Mouse (Mus musculus) E14TG2a.4 (cell line): Measurements from ENCODE around the gene Golt1b.

Source experiments
- H3K27me3 ChIP-seq: 2 replicates; pipeline ENCODE4 v1.6.1; 2014; ENCODE audit warnings: low read length, control low read depth; ENCODE audit not compliant: insufficient read depth
- H3K36me3 ChIP-seq: 2 replicates; pipeline ENCODE4 v1.6.1; 2014; ENCODE audit warnings: low read length, control low read depth; ENCODE audit not compliant: insufficient read depth
- H3K4me1 ChIP-seq: replicated peaks from 2 replicates; pipeline ENCODE4 v1.6.1; 2014; ENCODE audit warnings: low read depth, low read length, control low read depth
- H3K4me3 ChIP-seq: replicated peaks from 2 replicates; pipeline ENCODE4 v1.5.1; 2014; ENCODE audit warnings: mild to moderate bottlenecking, low read length
- H3K9me3 ChIP-seq: 2 replicates; pipeline ENCODE4 v1.6.1; 2014; ENCODE audit warnings: low read length, control low read depth
- CTCF ChIP-seq: conservative IDR thresholded peaks from 2 replicates; pipeline ENCODE4 v1.5.1; 2014; ENCODE audit warnings: low read length
- NANOG ChIP-seq: IDR thresholded peaks from 2 replicates; pipeline ENCODE4 v1.6.1; 2014; ENCODE audit warnings: borderline replicate concordance, low read length, mixed read lengths
- POU5F1 ChIP-seq: IDR thresholded peaks from 2 replicates; pipeline ENCODE4 v1.6.1; 2014; ENCODE audit warnings: low read length, borderline replicate concordance

Gene Golt1b

GRCm38 (mm10) chr6:142394669-142395068 lies 7.6 kb downstream of the Golt1b start:
- Histone ChIP-seq H3K36me3 (peaks cover 56% of the 10 kb centered on the region), H3K27me3 (no peaks in the 10 kb centered on the region), H3K4me1 (peaks cover 25% of the 10 kb centered on the region), H3K9me3 (no peaks in the 10 kb centered on the region), H3K4me3 (no peak overlapping the region)
- TF ChIP-seq CTCF (no peak), POU5F1 (no peak), NANOG (no peak)

DNA sequence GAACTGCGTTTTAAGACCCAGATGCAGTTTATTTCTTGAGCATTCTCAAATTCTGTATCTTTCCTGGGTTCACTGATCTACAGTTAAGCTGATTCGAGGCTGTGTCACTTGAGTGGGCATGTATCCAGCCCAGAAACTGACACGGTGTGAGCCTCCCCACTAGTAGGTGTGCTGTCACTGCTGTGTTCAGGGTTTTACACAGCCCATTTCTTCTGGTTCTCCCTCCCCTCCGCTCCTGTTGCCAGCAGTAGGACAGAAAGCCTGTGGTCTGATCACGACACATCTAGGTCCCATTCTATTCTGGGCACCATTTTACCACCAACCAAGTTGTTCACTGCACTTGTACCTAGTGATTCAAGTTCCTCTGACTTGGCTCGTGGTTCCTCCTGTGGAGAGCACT lies 8.7 kb downstream of the Golt1b start:
- Histone ChIP-seq H3K9me3 (no peaks in the 10 kb centered on the region), H3K4me3 (no peak overlapping the region), H3K27me3 (no peaks in the 10 kb centered on the region), H3K4me1 (peaks cover 16% of the 10 kb centered on the region), H3K36me3 (peaks cover 60% of the 10 kb centered on the region)
- TF ChIP-seq CTCF (no peak), NANOG (no peak), POU5F1 (no peak)

DNA sequence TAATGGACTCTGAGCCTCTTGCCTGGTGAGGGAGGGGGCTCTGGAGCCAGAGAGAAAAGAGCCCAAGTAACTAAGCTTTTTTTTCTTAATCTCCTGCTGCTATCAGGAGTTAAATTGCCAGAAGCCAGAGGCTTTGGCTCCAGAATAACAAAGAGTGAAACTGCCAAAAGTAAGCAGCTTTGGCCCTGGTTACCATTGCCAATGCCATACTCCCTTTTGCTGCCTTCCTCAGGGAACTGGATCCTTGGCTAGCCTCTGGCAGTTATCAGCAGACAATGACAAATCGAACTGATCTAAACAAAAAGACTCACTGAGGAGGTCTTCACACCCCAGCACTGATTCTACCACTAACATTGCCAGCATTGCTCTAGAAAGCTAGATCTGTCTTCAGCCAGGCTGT lies 24.1 kb downstream of the Golt1b start:
- peaks cover 28% of the 10 kb centered on the region for H3K27me3 ChIP-seq
- peaks cover 12% of the 10 kb centered on the region for H3K4me1 ChIP-seq
- TF ChIP-seq POU5F1 (no peak), NANOG (no peak), CTCF (no peak)
- no peaks in the 10 kb centered on the region for H3K9me3 ChIP-seq
- no peaks in the 10 kb centered on the region for H3K36me3 ChIP-seq
- no peak overlapping the region for H3K4me3 ChIP-seq

GRCm38 (mm10) chr6:142412906-142413491 lies 26.0 kb downstream of the Golt1b start, which contains the start of gene Spx:
Spx (plus strand) TSS chr6:142413441.
- Histone ChIP-seq H3K27me3 (peaks cover 30% of the 10 kb centered on the region), H3K36me3 (no peaks in the 10 kb centered on the region), H3K4me3 (peak within 1 kb of the TSS; percentile 57), H3K4me1 (peaks cover 12% of the 10 kb centered on the region), H3K9me3 (no peaks in the 10 kb centered on the region)
- TF ChIP-seq POU5F1 (no peak), CTCF (no peak), NANOG (no peak)

- TF ChIP-seq POU5F1 = no peak
- no peak for TF ChIP-seq NANOG
- no peak for TF ChIP-seq CTCF
- H3K9me3 ChIP-seq = no peaks in the 10 kb centered on the region
- no peaks in the 10 kb centered on the region for H3K36me3 ChIP-seq
- peaks cover 30% of the 10 kb centered on the region for H3K27me3 ChIP-seq
- peaks cover 12% of the 10 kb centered on the region for H3K4me1 ChIP-seq
- H3K4me3 ChIP-seq = peak overlapping the region; percentile 57
Measured at GRCm38 (mm10) chr6:142413845-142414244, 26.8 kb downstream of the Golt1b start.

DNA sequence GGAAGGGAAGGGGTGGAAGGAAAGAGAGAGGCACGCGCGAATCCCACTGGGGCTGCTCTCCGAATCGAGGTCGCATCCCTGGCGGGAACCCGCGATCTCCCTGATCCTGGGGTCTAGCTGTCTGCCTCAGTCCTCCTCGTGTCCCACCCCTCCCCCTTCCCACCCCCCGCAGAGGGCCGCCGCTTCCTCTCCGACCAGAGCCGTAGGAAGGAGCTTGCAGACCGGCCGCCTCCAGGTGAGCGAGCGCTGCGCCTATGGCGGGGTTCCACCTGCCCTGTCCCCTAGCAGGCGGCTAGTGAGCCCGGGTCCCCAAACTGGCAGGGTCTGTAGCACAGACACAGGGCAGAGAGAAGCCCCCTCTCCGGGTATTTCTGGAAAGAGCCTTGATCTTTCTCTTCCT lies 27.6 kb downstream of the Golt1b start:
- Histone ChIP-seq H3K36me3 (no peaks in the 10 kb centered on the region), H3K4me1 (peaks cover 12% of the 10 kb centered on the region), H3K9me3 (no peaks in the 10 kb centered on the region), H3K27me3 (peaks cover 30% of the 10 kb centered on the region), H3K4me3 (peak overlapping the region; percentile 57)
- TF ChIP-seq NANOG (no peak), POU5F1 (no peak), CTCF (no peak)

DNA sequence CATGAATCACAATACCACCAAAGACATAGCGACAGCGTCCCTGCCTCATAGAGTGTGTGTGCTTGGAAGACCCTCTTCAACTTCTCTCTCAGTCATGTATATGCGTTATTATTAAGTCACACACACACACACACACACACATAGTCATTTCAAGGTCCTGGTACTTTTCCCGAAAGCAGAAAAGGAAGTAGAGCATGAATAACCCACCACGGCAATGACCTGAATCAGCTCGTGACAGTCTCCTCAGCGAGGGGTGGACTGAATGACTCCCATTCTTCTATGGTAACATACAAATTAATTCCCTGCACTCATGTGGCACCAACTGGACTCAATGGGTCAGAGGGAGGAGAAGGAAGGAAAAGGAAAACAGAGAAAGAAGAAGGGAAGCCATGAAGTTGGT lies 38.0 kb downstream of the Golt1b start:
- TF ChIP-seq POU5F1 (no peak), NANOG (no peak), CTCF (no peak)
- no peaks in the 10 kb centered on the region for H3K27me3 ChIP-seq
- no peaks in the 10 kb centered on the region for H3K9me3 ChIP-seq

DNA sequence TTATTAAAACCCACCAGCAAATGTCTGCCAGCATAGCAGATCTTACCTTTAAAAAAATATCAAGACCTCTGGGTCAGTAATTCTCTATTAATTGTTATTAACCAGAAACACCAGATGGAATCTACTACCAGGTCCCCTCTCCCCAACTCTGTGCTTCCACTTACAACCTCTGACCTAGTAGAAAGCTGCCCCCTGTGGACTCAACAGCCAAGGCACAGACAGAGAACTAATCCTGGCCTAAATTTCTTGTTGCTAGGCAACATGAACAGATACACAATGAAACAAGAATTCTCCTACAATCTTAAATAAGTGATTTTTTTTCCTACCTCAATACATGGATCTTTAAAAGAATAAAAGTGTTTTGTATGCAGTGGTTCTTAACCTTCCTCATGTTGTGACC lies 42.1 kb downstream of the Golt1b start:
- no peaks in the 10 kb centered on the region for H3K4me1 ChIP-seq
- H3K4me3 ChIP-seq = no peak overlapping the region
- peaks cover 7% of the 10 kb centered on the region; the same call in 1 of the 2 replicates for H3K27me3 ChIP-seq
- no peaks in the 10 kb centered on the region for H3K36me3 ChIP-seq
- no peaks in the 10 kb centered on the region for H3K9me3 ChIP-seq
- TF ChIP-seq POU5F1 = no peak
- no peak for TF ChIP-seq NANOG
- no peak for TF ChIP-seq CTCF

More for the DNA sequence above, 38.0 kb downstream of the Golt1b start:
- H3K4me1 ChIP-seq = no peaks in the 10 kb centered on the region
- no peaks in the 10 kb centered on the region for H3K36me3 ChIP-seq
- no peak overlapping the region for H3K4me3 ChIP-seq

DNA sequence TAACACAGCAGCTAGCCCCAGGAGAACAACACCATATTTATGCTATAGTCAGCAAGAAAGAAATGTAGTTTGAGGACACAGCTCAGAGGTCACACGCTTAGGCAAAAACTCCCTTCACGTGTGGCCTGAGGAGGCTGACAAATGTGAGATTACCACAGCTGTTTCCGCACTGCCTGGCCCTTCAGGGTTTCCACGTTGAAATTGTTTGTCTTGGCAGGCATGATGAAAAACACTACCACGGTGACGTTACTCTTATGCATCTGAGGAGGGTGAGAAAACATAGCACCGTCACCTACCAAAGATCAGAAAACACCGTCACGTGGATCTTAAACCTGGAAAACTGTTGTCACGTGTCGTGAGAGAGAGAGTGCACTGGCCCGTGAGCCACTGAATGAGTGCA lies 64.4 kb downstream of the Golt1b start:
- TF ChIP-seq POU5F1 (no peak), NANOG (no peak), CTCF (no peak)
- Histone ChIP-seq H3K27me3 (0 out of 2 replicates have a peak, but pooled peaks cover 4% of the 10 kb centered on the region), H3K4me3 (no peak overlapping the region), H3K4me1 (peaks cover 4% of the 10 kb centered on the region; the same call in 1 of the 2 replicates), H3K9me3 (no peaks in the 10 kb centered on the region), H3K36me3 (no peaks in the 10 kb centered on the region)

- Histone ChIP-seq H3K36me3 (no peaks in the 10 kb centered on the region), H3K27me3 (0 out of 2 replicates have a peak, but pooled peaks cover 2% of the 10 kb centered on the region), H3K9me3 (no peaks in the 10 kb centered on the region), H3K4me1 (peaks cover 4% of the 10 kb centered on the region; the same call in 1 of the 2 replicates), H3K4me3 (no peak overlapping the region)
- TF ChIP-seq NANOG = no peak
- no peak for TF ChIP-seq CTCF
- no peak for TF ChIP-seq POU5F1
Measured at GRCm38 (mm10) chr6:142453311-142453710, 66.3 kb downstream of the Golt1b start.
